ENCODE assay signal across 9 mouse cellular contexts in genomic region chr19:27581362-27582110, GRCm38 (mm10).
A peak's percentile ranks its signal among the peaks of the same experiment; 100 is the strongest.
DNase-seq lines count a peak whose midpoint lies in the region; ATAC-seq and TF ChIP-seq lines count a peak whose summit lies in the region.
"Had no signal": no experiment of that assay in that cellular context is flagged by ENCODE, and none has a peak within 500 bp of the region (broad histone marks: within the 10 kb centered on the region; RNA-seq: fewer than 3 reads in every experiment).

No protein-coding gene starts in this region.

- H3K4me2 ChIP-seq in hindbrain, embryonic 16.5 days (ENCODE audit: low read length), result peak overlapping the region; percentile 6
- H3K4me2 ChIP-seq in hindbrain, embryonic 13.5 days, result no peak overlapping the region
- H3K4me2 ChIP-seq in forebrain, postnatal 0 days (ENCODE audit: low read depth), result peak overlapping the region; percentile 17
- no peak overlapping the region for H3K4me2 ChIP-seq in midbrain, postnatal 0 days (ENCODE audit: low read depth, low read length, poor library complexity, severe bottlenecking)
- H3K4me2 ChIP-seq: limb, embryonic 15.5 days had no signal

- H3K36me3 ChIP-seq in hindbrain, embryonic 16.5 days (ENCODE audit: control insufficient read depth, insufficient read depth, low read length), result no peaks in the 10 kb centered on the region
- no peaks in the 10 kb centered on the region for H3K36me3 ChIP-seq in hindbrain, embryonic 13.5 days
- H3K36me3 ChIP-seq in forebrain, postnatal 0 days (ENCODE audit: insufficient read depth), result no peaks in the 10 kb centered on the region
- no peaks in the 10 kb centered on the region for H3K36me3 ChIP-seq in midbrain, postnatal 0 days (ENCODE audit: insufficient read depth, low read length)
- H3K36me3 ChIP-seq: limb, embryonic 15.5 days had no signal

- DNase-seq in retina, adult 2 months (ENCODE audit: low read depth, low spot score), result peak; percentile 18
- no peak for DNase-seq in retina, postnatal 1 day
- peak; percentile 63 for DNase-seq in forebrain, postnatal 0 days
- peak; percentile 81 for DNase-seq in midbrain, postnatal 0 days (ENCODE audit: low spot score)
- DNase-seq in MN1 (ENCODE audit: low spot score), result no peak
- DNase-seq in c-Kit-positive CD71-positive TER-119-positive erythroid progenitor cells, embryonic 14.5 days (ENCODE audit: low spot score), result no peak

- no peak overlapping the region; the same call in 1 of the 2 replicates for H3K27ac ChIP-seq in hindbrain, embryonic 16.5 days (ENCODE audit: low read depth, low read length)
- no peak overlapping the region for H3K27ac ChIP-seq in hindbrain, embryonic 13.5 days
- H3K27ac ChIP-seq in forebrain, postnatal 0 days (ENCODE audit: low read depth, low read length), result peak overlapping the region; percentile 23; the same call in 1 of the 2 replicates
- H3K27ac ChIP-seq in midbrain, postnatal 0 days (ENCODE audit: low read depth, low read length), result no peak overlapping the region
- H3K27ac ChIP-seq: limb, embryonic 15.5 days had no signal

- H3K4me1 ChIP-seq in hindbrain, embryonic 16.5 days (ENCODE audit: control insufficient read depth, insufficient read depth, low read depth, low read length), result peaks cover 16% of the 10 kb centered on the region
- peaks cover 8% of the 10 kb centered on the region for H3K4me1 ChIP-seq in hindbrain, embryonic 13.5 days (replicated peaks)
- peaks cover 14% of the 10 kb centered on the region for H3K4me1 ChIP-seq in forebrain, postnatal 0 days (ENCODE audit: insufficient read depth)
- H3K4me1 ChIP-seq in midbrain, postnatal 0 days (ENCODE audit: insufficient read depth, low read length), result peaks cover 6% of the 10 kb centered on the region; the same call in 1 of the 2 replicates

- 33% methylated on average over 6 of the region's 6 CpGs for WGBS in hindbrain, embryonic 16.5 days
- WGBS in hindbrain, embryonic 13.5 days, result 53% methylated on average over 6 of the region's 6 CpGs
- 10% methylated on average over 6 of the region's 6 CpGs for WGBS in forebrain, postnatal 0 days
- WGBS in midbrain, postnatal 0 days, result 32% methylated on average over 6 of the region's 6 CpGs

- no peak overlapping the region for H3K4me3 ChIP-seq in hindbrain, embryonic 16.5 days (ENCODE audit: low read length)
- no peak overlapping the region for H3K4me3 ChIP-seq in hindbrain, embryonic 13.5 days
- no peak overlapping the region for H3K4me3 ChIP-seq in forebrain, postnatal 0 days (ENCODE audit: low read depth, low read length)
- H3K4me3 ChIP-seq in midbrain, postnatal 0 days (ENCODE audit: low read depth, low read length), result no peak overlapping the region
- H3K4me3 ChIP-seq: limb, embryonic 15.5 days had no signal

- H3K9ac ChIP-seq in hindbrain, embryonic 16.5 days (ENCODE audit: low read depth, low read length), result no peak overlapping the region
- H3K9ac ChIP-seq in hindbrain, embryonic 13.5 days, result no peak overlapping the region
- no peak overlapping the region; the same call in 1 of the 2 replicates for H3K9ac ChIP-seq in forebrain, postnatal 0 days
- H3K9ac ChIP-seq in midbrain, postnatal 0 days (replicated peaks; ENCODE audit: low read length, poor library complexity, severe bottlenecking), result no peak overlapping the region
- H3K9ac ChIP-seq: limb, embryonic 15.5 days had no signal

- H3K27me3 ChIP-seq in hindbrain, embryonic 16.5 days (replicated peaks; ENCODE audit: control insufficient read depth, insufficient read depth, low read length), result 0 out of 2 replicates have a peak, but pooled peaks cover 2% of the 10 kb centered on the region
- H3K27me3 ChIP-seq in hindbrain, embryonic 13.5 days, result no peaks in the 10 kb centered on the region
- no peaks in the 10 kb centered on the region for H3K27me3 ChIP-seq in forebrain, postnatal 0 days (ENCODE audit: insufficient read depth, low read length)
- no peaks in the 10 kb centered on the region for H3K27me3 ChIP-seq in midbrain, postnatal 0 days (ENCODE audit: insufficient read depth, low read length)
- H3K27me3 ChIP-seq: limb, embryonic 15.5 days had no signal

- H3K9me3 ChIP-seq in hindbrain, embryonic 16.5 days (ENCODE audit: control insufficient read depth, low read length), result no peaks in the 10 kb centered on the region
- H3K9me3 ChIP-seq in hindbrain, embryonic 13.5 days, result no peaks in the 10 kb centered on the region
- no peaks in the 10 kb centered on the region for H3K9me3 ChIP-seq in forebrain, postnatal 0 days (ENCODE audit: low read length)
- H3K9me3 ChIP-seq in midbrain, postnatal 0 days (ENCODE audit: low read length), result no peaks in the 10 kb centered on the region
- H3K9me3 ChIP-seq: limb, embryonic 15.5 days had no signal

- no peak for TF ChIP-seq CTCF in forebrain, postnatal 0 days (IDR thresholded peaks at IDR 0.05; ENCODE audit: low read depth)
- no peak for TF ChIP-seq CTCF in midbrain, postnatal 0 days (IDR thresholded peaks at IDR 0.05)

- peak; percentile 92 for ATAC-seq in hindbrain, embryonic 16.5 days
- ATAC-seq in hindbrain, embryonic 13.5 days (ENCODE audit: low FRiP score), result no peak
- ATAC-seq in forebrain, postnatal 0 days, result peak; percentile 83
- ATAC-seq in midbrain, postnatal 0 days (ENCODE audit: low FRiP score), result peak; percentile 31; the same call in 1 of the 2 replicates

Comparison
In these comparisons a context has a peak if more than half of its experiments do, and no peak if none do; other contexts are left out.
1. H3K4me2 ChIP-seq: peak in hindbrain, embryonic 16.5 days (single experiment) and forebrain, postnatal 0 days (single experiment); none in hindbrain, embryonic 13.5 days (single experiment) and midbrain, postnatal 0 days (single experiment).
2. DNase-seq: peak in retina, adult 2 months (single experiment), forebrain, postnatal 0 days (single experiment) and midbrain, postnatal 0 days (single experiment); none in retina, postnatal 1 day (single experiment), MN1 (single experiment) and c-Kit-positive CD71-positive TER-119-positive erythroid progenitor cells, embryonic 14.5 days (single experiment).